Mouse (Mus musculus) left cerebral cortex, adult 8-10 months (tissue): ENCODE results near the gene Slitrk3. TPM values are rescaled to one million over a fixed set of nuclear protein-coding genes. Genes with fewer than 3 reads are reported as not detected.
A peak's percentile ranks its signal among the peaks of the same experiment; 100 is the strongest.
"Not testable (repeated sequence)": the region's sequence is repeated elsewhere in the genome, so short reads cannot be mapped to it uniquely, and the experiment has no call there.

Experiments used
- DNase-seq, 2 experiments: peaks; one replicate each; pipeline ENCODE4 v3.0.0; 2022; ENCODE audit warnings: low spot score in 2 of 2
- total RNA-seq, 4 experiments: library from RNA; stranded (reverse); gene quantifications; 2 replicates each; pipeline ENCODE4 v1.2.4; 2022

Gene Slitrk3
- 10 to 100 TPM; 56.2 to 68.8 (median 61.0) TPM for total RNA-seq

DNA sequence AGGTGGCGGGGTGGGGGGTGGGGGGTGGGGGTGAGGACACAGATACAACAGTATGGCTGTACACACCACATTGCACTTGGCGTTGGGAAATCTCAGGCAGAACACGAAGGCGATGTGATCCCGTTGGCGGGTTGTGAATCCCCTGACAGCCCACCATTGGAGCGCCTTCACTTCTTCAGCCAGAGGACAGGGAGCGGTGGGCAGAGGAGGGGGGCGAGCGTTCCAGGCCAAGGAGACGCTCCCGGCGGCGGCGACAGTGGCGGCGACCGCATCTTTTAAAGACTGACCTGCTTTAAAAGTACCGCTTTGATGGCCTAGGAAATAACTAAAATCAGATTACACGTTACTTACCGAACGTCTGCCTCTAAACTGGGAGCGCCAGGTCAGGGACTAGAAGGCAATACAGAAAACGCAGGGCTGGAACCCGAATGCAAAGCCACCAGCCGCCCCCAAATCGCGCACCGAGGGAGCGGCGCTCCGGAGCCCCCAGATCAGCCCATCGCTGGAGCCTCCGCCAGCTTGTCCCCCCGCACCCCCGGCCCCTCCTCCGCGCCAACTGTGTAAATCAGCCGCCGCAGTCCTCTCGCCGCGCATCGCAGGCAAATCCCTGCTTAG lies at the start of gene Slitrk3:
Slitrk3 (minus strand) TSS at position 607 of the 615 bp plus-strand sequence.
- DNase-seq = peak; percentile 52 to 62

- not testable (repeated sequence) for DNase-seq
These were observed 36.8 kb upstream of the Slitrk3 start for GRCm38 (mm10) chr3:73094445-73094844.

DNA sequence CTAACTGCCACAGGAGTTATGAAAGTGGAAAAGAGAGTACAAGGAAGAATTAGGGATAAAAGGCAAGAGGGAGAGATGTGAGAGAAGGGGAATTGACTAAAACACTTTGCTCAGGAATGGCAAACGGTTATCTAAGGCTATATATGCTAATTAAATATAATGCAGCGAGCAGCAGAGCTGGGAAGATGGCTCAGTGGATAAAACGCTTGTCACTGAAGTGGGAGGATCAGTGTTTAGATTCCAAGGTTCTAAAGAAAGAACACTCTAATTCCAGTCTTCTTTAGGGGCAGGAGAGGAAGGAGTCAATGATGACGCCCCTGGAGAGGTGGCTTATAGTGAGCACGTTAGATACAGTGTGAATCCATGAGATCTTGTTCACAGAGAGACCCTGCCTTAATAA lies 27.0 kb upstream of the Slitrk3 start:
- no peak for DNase-seq

- peak; percentile 45 to 83 for DNase-seq
These were observed 8.5 kb upstream of the Slitrk3 start for GRCm38 (mm10) chr3:73065823-73066755.

DNA sequence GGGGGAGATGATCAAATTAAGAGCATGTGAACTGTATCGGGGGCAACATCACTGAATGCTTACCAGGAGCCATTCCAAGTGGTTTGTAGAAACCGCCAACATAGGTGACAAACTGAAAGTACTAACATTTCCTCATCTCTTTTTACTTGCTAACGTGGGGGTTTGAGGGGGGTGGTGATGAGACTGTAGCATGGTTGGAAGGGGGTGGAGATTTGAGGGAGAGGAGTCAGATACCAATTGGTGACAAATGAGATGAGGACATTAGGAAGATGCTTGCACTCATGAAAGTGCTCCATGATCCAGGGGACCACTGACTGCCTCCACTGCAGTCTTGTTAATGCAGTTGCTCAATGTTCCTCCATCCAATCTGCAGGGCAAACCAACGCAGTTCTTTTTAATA lies 587 bp upstream of the Slitrk3 start:
- DNase-seq = no peak

DNA sequence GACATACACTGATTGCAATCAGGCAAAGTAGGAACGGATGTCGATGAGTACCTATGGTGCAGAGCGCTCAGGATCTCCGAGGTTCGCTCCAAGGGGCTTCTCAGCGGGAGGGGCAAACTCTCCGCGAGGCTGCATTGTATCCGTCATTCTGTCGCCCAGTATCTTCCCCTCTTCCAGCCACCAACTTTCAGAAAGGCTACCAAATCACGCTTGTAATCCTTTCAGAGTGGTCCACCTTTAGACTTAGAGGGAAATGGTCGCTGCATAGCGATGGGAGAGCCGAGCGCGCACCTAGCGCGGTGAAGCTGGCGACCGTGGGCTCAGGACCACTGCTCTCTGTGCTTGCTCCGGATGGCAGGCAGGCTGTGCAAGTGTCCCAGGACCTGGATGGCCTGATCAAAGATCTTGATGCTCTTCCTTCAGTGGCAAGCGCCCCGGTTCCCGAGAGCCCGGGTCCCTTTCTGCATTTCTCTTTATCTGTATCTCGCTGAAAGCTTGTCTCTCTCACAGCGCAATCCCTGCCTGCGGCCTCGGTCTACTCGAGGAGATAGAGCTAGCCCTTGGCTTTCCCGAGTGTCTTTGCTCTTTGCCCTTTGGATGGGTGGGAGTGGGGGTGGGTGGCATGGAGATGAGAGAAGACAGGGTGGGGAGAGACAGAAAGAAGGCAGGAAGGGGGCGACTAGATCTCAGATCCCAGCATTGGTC lies 959 bp downstream of the Slitrk3 start:
- peak in 1 of 2 experiments; percentile 53 for DNase-seq

GRCm38 (mm10) chr3:73056044-73056438 lies 1.6 kb downstream of the Slitrk3 start:
- no peak for DNase-seq

- DNase-seq = no peak
These were observed 2.1 kb downstream of the Slitrk3 start for GRCm38 (mm10) chr3:73055399-73056043.

GRCm38 (mm10) chr3:73053451-73053931 lies 4.1 kb downstream of the Slitrk3 start:
- peak in 1 of 2 experiments; percentile 32 for DNase-seq

DNA sequence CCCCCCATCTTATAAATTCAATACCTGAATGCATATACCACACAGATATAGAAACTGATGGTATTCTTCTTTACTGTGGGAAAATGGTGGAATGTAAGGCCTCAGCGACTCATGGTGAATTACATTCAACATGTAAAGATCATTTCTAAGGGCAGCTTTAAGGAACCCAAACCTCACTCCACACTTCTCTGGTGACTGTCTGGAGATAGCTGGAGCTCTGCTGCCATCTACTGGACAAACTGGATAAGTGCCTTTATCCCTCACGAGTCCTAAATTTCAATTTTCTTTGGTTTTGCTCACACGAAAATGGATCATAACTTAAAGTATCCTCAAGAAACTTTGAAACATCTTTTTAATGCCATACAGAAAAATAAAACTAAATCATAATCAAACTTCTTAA lies 11.4 kb downstream of the Slitrk3 start:
- DNase-seq = no peak

DNA sequence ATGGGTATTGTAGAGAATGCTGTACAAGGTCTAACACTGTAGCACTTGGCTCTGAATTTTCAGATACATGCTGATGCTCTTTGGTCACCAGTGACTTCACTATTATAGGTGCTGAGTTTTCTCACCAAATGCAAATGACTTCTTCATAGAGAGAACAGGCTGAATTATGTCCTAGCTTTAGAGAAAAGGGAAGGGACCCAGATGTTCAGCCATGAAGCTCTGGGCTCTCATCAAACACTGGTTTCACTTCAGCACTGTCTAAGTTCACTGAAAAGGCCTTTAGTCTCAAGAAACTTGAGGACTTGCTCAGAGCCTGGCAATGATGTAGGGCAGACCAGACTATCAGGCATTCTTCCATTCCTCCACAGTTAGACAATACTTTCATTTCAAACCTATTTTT lies 15.3 kb downstream of the Slitrk3 start:
- no peak for DNase-seq

DNA sequence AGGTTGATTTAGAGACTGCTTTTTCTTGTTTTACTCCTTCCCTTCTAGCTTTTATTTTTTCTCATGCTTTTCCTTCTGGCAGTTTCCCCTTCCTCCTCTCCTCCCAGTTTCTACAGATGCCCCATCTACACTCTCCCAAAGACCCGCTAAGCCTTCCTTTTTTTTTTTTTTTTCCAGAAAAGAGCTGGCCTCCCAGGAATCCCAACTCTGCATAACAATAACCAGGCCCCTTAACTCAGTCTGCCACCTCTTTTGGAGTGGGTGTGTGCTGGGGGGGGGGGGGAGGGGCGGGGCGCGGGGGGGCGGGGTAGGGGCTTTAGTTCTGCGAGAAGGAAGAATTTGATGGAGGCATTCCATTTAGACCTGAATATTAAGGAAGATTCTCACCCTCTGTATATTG lies 51.6 kb downstream of the Slitrk3 start:
- DNase-seq = no peak

GRCm38 (mm10) chr3:73002933-73003696 lies 54.5 kb downstream of the Slitrk3 start:
- DNase-seq = no peak

DNA sequence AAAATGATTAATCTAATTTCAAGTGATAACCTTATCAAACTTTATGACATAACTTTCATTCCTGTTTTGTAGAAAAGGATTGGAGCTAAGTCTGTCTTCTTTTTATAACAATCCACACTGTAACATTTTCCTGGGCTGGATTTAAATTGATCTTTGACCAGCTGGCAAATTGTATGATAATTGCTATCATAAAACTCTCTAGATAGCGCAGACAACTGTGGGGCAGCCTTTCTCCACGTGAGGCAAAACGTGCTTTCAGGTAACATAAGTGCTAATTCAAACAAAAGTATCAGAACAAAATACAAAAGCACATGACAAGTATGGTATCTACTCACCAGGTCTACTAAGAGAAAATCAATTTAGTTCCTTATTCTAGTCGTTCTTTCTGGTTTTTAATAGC lies 60.1 kb downstream of the Slitrk3 start:
- DNase-seq = no peak

Other genes with a start within 250 kb of the Slitrk3 start
- gene Sis, start 89.9 kb downstream of the Slitrk3 start, total RNA-seq = under 1 TPM in 2 of 4 experiments, not detected in 2; 0.06 to 0.07 TPM